Mouse (Mus musculus): ENCODE measurements around the gene Rara. TPM values are rescaled to one million over a fixed set of nuclear protein-coding genes. Genes with fewer than 3 reads are reported as not detected.
A peak's percentile ranks its signal among the peaks of the same experiment; 100 is the strongest.
"Not testable (repeated sequence)": the region's sequence is repeated elsewhere in the genome, so short reads cannot be mapped to it uniquely, and the experiment has no call there.

Gene Rara
- polyA plus RNA-seq, 1 experiment from 2014 or later: 38.4 TPM

DNA sequence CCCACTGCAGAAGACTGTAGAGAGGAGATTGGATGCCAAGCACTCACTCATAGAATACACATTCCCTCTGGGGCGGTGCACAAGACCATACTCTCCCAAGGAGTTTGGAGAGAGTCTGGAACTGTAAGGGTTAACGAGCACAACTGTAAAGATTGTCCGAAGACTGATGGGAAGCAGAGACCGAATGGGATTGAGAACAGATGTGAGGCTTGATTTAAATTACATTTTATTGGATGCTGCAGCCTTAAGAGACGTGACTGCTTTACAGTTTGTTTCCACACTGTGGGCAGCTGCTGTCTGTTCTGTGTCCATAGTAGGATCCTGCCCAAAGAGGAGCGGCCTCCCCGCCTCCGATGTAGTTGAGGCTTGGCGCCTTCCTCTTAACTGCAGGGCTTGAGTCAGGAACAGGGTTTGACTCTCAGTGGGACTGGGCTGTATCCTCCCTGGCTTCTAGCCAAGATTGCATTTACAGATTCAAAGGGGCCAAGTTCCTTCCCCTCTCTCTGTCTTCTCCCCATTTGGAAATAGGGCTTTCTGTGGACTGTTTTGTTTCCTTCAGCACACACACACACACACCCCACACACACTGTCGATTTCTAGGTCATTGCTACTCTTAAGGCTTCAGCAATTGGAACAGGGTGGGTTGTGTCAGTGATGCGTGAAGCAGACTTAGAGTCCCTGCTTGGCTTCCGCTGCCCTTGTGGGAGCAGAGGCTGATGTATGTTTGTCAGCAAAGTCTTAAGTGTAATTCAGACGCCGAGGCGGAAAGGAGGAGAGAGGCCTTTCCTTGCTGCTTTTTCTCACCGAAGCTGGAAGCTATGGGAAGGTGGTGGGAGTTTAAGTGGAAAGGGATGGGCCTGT, 4.5 kb upstream of the Rara start:
- H3K9ac ChIP-seq, H3K27me3 ChIP-seq, H3K4me3 ChIP-seq, H3K9me3 ChIP-seq: not testable (repeated sequence)
- ATAC-seq (ENCODE audit: borderline replicate concordance, extremely low read depth, low FRiP score, low TSS enrichment): peak; percentile 78
- 29% methylated on average over 16 of the region's 16 CpGs for WGBS
- peaks cover 57% of the 10 kb centered on the region for H3K4me1 ChIP-seq
- H3K4me2 ChIP-seq: peak overlapping the region; percentile 7; the same call in 1 of the 2 replicates
- peaks cover 31% of the 10 kb centered on the region for H3K36me3 ChIP-seq
- H3K27ac ChIP-seq: peak overlapping the region; percentile 94

DNA sequence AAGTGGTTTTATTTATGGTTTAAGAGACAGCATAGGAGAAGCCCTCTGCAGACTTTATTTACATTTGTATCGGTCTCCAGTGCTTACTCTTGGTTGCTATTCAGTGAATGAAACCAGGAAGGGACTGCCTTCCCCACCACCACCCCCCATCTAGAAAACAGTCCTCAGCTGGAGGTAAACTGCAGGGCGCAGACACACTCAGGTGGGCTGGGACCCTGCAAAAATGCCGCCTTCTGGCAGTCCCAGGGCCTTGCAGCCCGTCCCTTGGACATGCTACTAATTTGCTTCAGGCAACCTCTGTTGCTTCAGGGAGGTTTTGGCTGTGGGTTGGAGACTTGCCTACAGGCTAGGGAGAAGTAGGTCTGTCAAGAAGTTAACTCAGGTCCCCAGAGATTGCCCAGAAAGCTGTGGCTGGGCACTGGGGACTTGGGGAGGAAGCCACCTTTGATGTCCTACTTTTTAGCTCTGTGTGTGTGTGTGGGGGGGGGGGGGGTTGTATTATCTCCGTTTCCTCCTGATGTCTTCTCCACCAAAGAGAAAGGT, 2.9 kb upstream of the Rara start:
- H3K27ac ChIP-seq: peak overlapping the region; percentile 94
- no peak overlapping the region for H3K4me3 ChIP-seq
- peaks cover 74% of the 10 kb centered on the region for H3K4me1 ChIP-seq
- 34% methylated on average over 5 of the region's 5 CpGs for WGBS
- H3K36me3 ChIP-seq: peaks cover 17% of the 10 kb centered on the region
- no peaks in the 10 kb centered on the region for H3K9me3 ChIP-seq
- H3K27me3 ChIP-seq: no peaks in the 10 kb centered on the region
- H3K9ac ChIP-seq: no peak overlapping the region; the same call in 1 of the 2 replicates
- peak overlapping the region; percentile 42 for H3K4me2 ChIP-seq
- ATAC-seq (ENCODE audit: borderline replicate concordance, extremely low read depth, low FRiP score, low TSS enrichment): no peak

DNA sequence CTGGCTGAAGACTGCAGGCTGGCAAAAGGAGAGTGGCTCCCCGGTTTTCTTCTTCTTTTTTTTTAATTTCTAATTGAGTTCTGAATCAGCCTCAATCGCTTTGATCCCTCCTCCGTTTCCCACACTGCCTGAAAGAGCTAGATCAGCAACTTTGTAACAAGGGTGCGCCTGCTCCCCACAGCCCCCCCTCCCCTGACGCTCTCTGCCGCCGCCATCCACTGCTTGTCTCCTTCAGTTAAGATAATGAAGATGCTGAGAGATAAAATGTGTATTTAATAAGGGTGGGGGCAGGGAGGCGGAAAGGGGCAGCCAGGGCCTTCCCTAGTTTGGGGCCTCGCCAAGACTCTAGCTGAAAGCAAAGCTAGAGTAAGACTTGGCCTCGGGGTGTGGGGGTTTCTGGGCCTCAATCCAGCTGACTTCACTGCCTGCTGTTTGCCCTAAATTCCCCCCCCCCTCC, 2.3 kb upstream of the Rara start:
- no peaks in the 10 kb centered on the region for H3K9me3 ChIP-seq
- WGBS: 8% methylated on average over 10 of the region's 10 CpGs
- peak; percentile 45 for ATAC-seq (ENCODE audit: borderline replicate concordance, extremely low read depth, low FRiP score, low TSS enrichment)
- H3K9ac ChIP-seq: peak overlapping the region; percentile 18; the same call in 1 of the 2 replicates
- peak overlapping the region; percentile 94 for H3K27ac ChIP-seq
- H3K4me3 ChIP-seq: peak overlapping the region; percentile 0; the same call in 1 of the 2 replicates
- H3K36me3 ChIP-seq: peaks cover 11% of the 10 kb centered on the region
- peaks cover 80% of the 10 kb centered on the region for H3K4me1 ChIP-seq
- no peaks in the 10 kb centered on the region for H3K27me3 ChIP-seq
- H3K4me2 ChIP-seq: peak overlapping the region; percentile 42

DNA sequence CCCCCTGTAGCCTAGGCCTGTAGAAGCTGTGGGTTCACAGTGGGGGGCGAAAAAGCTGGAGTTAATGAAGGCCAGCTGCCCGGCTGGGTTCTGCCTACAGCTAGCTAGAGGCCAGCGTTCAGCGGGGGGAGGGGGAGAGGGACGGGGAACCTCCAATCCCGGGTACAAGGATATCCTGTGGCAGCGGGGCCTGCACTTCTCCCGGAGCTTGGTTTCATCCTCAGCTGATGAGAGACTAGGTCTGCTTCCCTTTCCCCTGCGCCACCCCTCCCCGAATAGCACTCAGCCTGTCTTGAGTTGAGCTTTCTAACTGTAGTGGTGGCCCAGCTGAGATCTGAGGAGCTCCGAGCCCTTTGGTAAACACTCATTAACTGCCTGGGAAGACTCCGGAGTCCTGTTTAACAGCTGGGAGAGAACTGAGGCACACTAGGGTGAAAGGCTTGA, 1.7 kb upstream of the Rara start:
- 4% methylated on average over 12 of the region's 12 CpGs for WGBS
- Histone ChIP-seq H3K4me1 (peaks cover 86% of the 10 kb centered on the region), H3K9me3 (no peaks in the 10 kb centered on the region), H3K27ac (peak overlapping the region; percentile 94), H3K4me3 (peak overlapping the region; percentile 0; the same call in 1 of the 2 replicates), H3K4me2 (peak overlapping the region; percentile 42), H3K9ac (peak overlapping the region; percentile 18; the same call in 1 of the 2 replicates), H3K27me3 (no peaks in the 10 kb centered on the region), H3K36me3 (peaks cover 7% of the 10 kb centered on the region)
- peak; percentile 51 for ATAC-seq (ENCODE audit: borderline replicate concordance, extremely low read depth, low FRiP score, low TSS enrichment)

DNA sequence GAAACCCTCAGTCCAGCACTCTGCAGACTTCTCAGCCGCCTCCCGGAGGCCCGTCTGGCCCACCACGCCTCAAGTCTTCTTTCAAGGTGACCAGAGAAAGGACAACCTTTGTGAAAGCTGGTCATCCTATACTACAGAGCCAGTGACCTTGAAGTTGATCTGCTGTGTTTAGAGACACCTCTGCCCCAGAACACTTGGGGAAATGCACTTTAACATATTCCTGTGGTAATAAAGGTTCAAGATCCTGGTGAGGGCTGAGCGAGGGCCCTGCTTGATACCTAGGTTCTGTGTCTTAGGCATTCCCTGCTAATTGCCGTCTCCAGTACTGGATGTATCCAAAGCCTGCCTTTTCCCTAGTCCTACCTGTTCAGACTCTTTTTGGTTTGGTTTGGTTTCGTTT, 1.1 kb upstream of the Rara start:
- Histone ChIP-seq H3K4me2 (peak overlapping the region; percentile 42), H3K36me3 (0 out of 2 replicates have a peak, but pooled peaks cover under 1% of the 10 kb centered on the region), H3K9me3 (no peaks in the 10 kb centered on the region), H3K27ac (peak overlapping the region; percentile 94), H3K9ac (0 out of 2 replicates have a peak overlapping the region, but pooled peaks have one; percentile 18), H3K4me3 (no peak overlapping the region), H3K27me3 (no peaks in the 10 kb centered on the region), H3K4me1 (peaks cover 92% of the 10 kb centered on the region)
- no peak for ATAC-seq (ENCODE audit: borderline replicate concordance, extremely low read depth, low FRiP score, low TSS enrichment)
- WGBS: 62% methylated on average over 7 of the region's 7 CpGs

DNA sequence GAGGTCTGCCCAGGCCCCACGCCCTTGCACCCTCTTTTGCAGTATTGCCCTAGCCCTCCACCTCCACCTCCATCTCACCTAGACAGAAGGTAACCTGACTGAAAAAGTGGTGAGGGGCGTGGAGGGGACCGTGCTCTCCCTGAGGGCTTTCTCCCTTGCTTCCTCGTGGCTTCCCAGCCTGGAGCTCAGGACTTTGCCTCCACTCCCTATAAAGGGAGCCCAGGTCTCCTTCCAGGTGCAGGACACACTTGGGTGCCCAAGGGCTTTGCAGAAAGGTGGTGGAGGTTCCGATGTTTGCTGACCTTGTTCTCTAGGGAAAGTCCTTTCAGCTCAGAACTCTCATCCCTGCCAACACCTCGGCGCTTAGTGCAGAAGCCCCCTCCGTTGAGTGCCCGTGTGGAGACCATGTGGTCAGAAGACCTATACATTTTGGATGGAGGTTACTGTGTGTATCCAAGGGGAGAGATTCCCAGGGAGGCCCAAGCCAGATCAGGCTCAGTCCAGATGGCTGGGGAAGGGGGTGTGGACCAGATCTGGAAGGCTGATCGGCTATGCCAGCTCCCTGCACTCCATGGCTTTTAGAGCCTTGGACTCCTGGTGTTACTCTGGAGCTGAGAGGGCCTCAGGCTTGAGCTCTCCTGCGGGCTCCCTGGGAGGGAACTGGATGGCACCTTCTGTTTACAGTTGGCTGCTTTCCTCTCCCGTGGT, 722 bp downstream of the Rara start:
- Histone ChIP-seq H3K4me2 (peak overlapping the region; percentile 63), H3K9ac (peak overlapping the region; percentile 61), H3K27ac (peak overlapping the region; percentile 95), H3K9me3 (no peaks in the 10 kb centered on the region), H3K4me3 (peak overlapping the region; percentile 55), H3K36me3 (no peaks in the 10 kb centered on the region), H3K27me3 (no peaks in the 10 kb centered on the region), H3K4me1 (peaks cover 99% of the 10 kb centered on the region)
- 5% methylated on average over 12 of the region's 12 CpGs for WGBS
- ATAC-seq (ENCODE audit: borderline replicate concordance, extremely low read depth, low FRiP score, low TSS enrichment): no peak

DNA sequence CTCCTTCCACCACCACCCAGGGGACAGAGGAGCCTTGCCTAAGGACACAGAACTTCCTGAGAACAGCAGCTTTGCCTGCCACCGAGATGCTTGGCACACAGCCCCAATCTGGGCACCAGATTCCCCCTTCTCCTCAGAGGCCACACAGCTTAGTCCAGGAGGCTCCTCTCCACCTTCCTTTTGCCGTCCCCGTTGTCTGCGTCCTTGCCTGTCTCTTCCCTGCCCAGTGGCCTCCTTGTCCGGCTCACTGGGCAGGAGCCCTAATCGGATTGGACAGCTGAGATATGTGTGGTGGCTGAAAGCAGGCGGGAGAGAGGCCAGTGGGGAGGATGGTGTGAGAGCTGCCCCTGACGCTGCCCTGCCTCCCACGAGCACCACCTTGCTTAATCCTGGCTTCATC, 1.9 kb downstream of the Rara start:
- no peak for ATAC-seq (ENCODE audit: borderline replicate concordance, extremely low read depth, low FRiP score, low TSS enrichment)
- Histone ChIP-seq H3K27me3 (no peaks in the 10 kb centered on the region), H3K9ac (peak overlapping the region; percentile 18; the same call in 1 of the 2 replicates), H3K27ac (peak overlapping the region; percentile 95), H3K4me2 (peak overlapping the region; percentile 63), H3K4me1 (peaks cover 99% of the 10 kb centered on the region), H3K9me3 (no peaks in the 10 kb centered on the region), H3K4me3 (peak overlapping the region; percentile 12; the same call in 1 of the 2 replicates), H3K36me3 (no peaks in the 10 kb centered on the region)
- 15% methylated on average over 9 of the region's 9 CpGs for WGBS

DNA sequence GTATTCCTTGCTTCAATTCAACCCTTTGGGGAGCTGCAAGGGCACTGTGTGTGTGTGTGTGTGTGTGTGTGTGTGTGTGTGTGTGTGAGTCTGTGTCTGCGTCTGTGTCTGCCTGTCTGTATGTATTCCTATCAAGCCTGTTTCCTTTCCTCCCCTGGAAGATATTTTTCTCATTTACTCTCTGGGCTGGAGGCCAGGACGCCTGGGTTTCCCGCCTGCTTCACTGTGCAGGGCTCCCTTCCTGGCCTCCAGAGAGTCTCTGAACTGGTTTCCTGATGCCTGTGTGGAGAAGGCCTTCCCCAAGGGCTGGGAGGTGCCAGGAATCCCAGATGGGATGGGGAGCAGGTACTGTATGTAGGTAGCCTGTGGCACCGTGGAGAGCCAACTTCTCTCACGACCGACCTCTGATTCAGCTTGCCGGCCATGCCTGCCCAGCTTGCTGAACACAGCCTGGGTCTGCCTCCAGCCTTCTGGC, 2.5 kb downstream of the Rara start:
- no peak for ATAC-seq (ENCODE audit: borderline replicate concordance, extremely low read depth, low FRiP score, low TSS enrichment)

DNA sequence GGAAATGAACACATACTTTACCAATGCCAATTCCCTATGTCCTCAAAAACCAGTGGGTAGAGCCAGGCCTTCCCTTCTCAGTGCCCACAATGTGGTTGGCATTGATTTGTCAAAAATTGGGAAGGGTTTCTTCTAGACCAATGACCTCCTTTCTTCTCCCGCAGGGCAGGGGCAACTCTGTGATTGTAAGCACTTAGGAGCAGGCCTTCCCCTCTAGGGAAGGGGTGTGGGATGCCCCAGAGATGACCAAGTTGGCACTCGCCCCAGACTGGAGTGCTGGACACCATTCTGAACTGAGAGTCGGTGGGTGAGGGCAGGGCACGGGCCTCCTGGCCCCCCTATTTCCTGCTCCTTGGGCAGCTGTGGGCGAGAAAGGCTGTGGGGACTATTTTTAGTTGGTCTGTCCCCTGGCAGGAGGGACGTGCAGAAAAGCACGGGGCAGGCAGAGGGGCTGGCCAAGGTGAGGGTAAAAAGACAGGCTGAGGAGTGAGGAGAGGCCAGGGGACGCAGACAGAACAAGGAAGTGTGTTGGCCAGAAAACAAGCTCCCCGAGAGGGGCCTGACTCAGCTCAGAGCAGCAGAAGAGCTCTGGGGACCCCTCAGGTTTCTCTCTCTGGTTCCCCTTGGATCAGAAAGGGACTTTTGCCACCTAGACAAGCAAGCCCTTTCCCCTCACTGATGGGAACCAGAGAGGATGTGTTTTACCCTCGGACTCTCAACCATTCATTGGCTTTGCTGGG, 3.3 kb downstream of the Rara start:
- no peak for ATAC-seq (ENCODE audit: borderline replicate concordance, extremely low read depth, low FRiP score, low TSS enrichment)
- H3K27ac ChIP-seq: peak overlapping the region; percentile 95
- peak overlapping the region; percentile 63 for H3K4me2 ChIP-seq
- no peaks in the 10 kb centered on the region for H3K9me3 ChIP-seq
- H3K27me3 ChIP-seq: no peaks in the 10 kb centered on the region
- H3K9ac ChIP-seq: 0 out of 2 replicates have a peak overlapping the region, but pooled peaks have one; percentile 12
- 17% methylated on average over 10 of the region's 10 CpGs for WGBS
- H3K4me3 ChIP-seq: no peak overlapping the region; the same call in 1 of the 2 replicates
- H3K36me3 ChIP-seq: no peaks in the 10 kb centered on the region
- peaks cover 97% of the 10 kb centered on the region for H3K4me1 ChIP-seq

More for the DNA sequence above, 2.5 kb downstream of the Rara start:
- WGBS: 30% methylated on average over 7 of the region's 7 CpGs
- Histone ChIP-seq H3K4me3 (peak overlapping the region; percentile 12; the same call in 1 of the 2 replicates), H3K27ac (peak overlapping the region; percentile 95), H3K9ac (0 out of 2 replicates have a peak overlapping the region, but pooled peaks have one; percentile 18), H3K4me2 (peak overlapping the region; percentile 63), H3K4me1 (peaks cover 98% of the 10 kb centered on the region), H3K36me3 (no peaks in the 10 kb centered on the region), H3K9me3 (no peaks in the 10 kb centered on the region), H3K27me3 (no peaks in the 10 kb centered on the region)

DNA sequence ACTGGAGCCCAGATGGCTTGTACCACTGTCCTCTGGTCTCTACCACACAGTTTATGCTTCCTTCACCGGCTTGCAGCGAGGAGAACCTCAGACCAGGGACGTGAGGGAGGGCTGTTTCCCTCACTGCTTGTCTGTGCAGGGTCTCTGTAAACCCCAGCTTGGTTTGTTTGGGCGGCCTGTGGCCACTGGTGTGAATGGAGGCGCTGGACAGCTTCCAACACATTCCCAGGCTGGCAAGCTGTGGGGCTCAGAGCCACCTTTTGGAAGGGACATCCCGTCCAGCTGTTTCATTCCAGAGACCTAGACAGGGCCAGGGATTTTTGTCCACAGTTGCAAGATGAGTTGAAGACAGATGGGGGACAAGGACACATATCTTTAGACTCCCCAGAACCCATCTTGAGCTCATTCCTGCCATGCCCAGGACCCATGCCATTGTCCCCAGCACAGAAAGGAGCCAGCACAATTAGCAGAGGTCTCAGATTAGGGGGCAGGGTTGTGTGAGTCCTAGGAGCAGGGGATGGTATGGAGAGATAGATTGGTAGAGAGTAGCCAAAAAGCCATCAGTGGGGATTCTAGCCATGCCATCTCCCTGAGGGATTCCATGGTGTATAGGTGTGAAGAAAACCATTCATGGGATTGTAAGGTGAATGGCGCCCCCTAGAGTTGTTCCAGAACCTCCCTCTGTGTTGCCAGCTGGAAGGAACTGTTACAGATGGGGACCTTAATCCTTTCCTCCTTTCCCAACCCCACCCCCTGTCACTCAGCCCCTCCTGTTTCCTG, 4.1 kb downstream of the Rara start:
- WGBS: 15% methylated on average over 7 of the region's 7 CpGs
- H3K4me1 ChIP-seq: peaks cover 97% of the 10 kb centered on the region
- no peak overlapping the region for H3K9ac ChIP-seq
- H3K9me3 ChIP-seq: no peaks in the 10 kb centered on the region
- peak; percentile 11; the same call in 1 of the 2 replicates for ATAC-seq (ENCODE audit: borderline replicate concordance, extremely low read depth, low FRiP score, low TSS enrichment)
- H3K27me3 ChIP-seq: no peaks in the 10 kb centered on the region
- H3K36me3 ChIP-seq: no peaks in the 10 kb centered on the region
- H3K27ac ChIP-seq: peak overlapping the region; percentile 95
- no peak overlapping the region for H3K4me3 ChIP-seq
- peak overlapping the region; percentile 63 for H3K4me2 ChIP-seq
